ENCODE assay signal across 11 mouse cellular contexts in the genomic region with DNA sequence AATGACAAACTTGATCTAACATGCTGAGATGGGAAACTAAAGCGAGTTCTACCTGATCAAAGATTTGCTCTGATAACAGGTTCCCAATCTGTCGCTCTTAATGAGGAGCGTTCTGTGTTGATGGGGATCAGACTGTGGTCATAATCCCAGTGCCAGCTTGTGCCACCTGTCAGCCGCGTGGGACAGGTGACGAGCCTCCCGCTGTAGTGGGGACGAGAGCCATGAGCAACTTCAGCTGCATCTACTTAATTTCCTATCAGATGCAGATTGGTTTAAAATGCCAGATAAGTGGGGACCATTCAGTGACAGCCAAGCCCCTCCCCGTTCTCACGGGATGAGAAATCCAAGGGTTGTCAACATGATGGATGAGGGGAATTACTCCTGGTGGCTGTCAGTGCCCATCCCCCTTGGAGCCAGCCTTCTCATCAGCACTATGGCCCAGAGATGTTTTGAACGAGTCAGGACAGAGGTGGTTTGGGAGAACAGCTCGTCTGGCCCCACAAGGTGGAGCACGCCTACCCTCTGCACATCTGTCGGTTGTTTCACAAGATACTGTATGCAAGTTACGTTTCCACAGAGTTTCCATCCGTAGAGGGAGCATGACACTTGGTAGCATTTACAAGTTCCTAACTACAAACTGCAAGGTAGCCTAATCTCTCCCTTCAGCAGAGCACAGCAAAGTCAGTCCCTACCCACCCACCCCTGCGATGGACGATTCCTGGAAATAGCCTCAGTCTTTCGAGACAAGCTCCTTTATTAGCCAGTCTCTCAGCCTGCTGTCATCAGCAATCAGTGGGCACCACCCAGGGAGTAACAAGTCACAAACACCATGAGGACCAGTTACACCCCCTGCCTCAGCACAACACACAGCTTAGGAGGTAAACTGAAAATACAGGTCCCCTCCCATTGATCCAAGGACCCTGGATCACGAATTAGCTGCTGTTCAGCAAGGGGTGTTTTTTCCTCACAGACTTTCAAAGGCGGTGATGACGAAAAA.
DNase-seq lines count a peak whose midpoint lies in the region; ATAC-seq lines count a peak whose summit lies in the region.
"Had no signal": no experiment of that assay in that cellular context is flagged by ENCODE, and none has a peak within 500 bp of the region (broad histone marks: within the 10 kb centered on the region; RNA-seq: fewer than 3 reads in every experiment).

No protein-coding gene starts in this region.

- H3K36me3 ChIP-seq in heart, embryonic 15.5 days: no peaks in the 10 kb centered on the region
- no peaks in the 10 kb centered on the region for H3K36me3 ChIP-seq in hindbrain, embryonic 16.5 days (ENCODE audit: control insufficient read depth, insufficient read depth, low read length)
- H3K36me3 ChIP-seq: limb, embryonic 10.5 days had no signal

- no peak overlapping the region for H3K27ac ChIP-seq in heart, embryonic 15.5 days
- H3K27ac ChIP-seq in hindbrain, embryonic 16.5 days (ENCODE audit: low read depth, low read length): no peak overlapping the region
- H3K27ac ChIP-seq: limb, embryonic 10.5 days had no signal

- peak overlapping the region; percentile 34 for H3K4me2 ChIP-seq in heart, embryonic 15.5 days
- H3K4me2 ChIP-seq in hindbrain, embryonic 16.5 days (ENCODE audit: low read length): peak overlapping the region; percentile 19; the same call in 1 of the 2 replicates

- ATAC-seq in heart, embryonic 15.5 days (replicated peaks; ENCODE audit: insufficient number of reproducible peaks, insufficient read depth, low FRiP score, low read depth): no peak
- ATAC-seq in hindbrain, embryonic 16.5 days: peak; percentile 63

- DNase-seq in heart, postnatal 36 days: no peak
- DNase-seq in NIH3T3 (ENCODE audit: low read depth): peak; percentile 17
- DNase-seq in embryo, embryonic 10.5 days (ENCODE audit: low spot score): peak; percentile 59
- DNase-seq in layer of hippocampus, postnatal 10 days (ENCODE audit: low spot score in 2 of 2): no peak
- DNase-seq in gastrocnemius, postnatal 36 days: no peak
- DNase-seq: adrenal gland, postnatal 10 days; cerebellum, adult 2 months; right cerebral cortex, postnatal 25 days had no signal

- no peaks in the 10 kb centered on the region for H3K9me3 ChIP-seq in heart, embryonic 15.5 days (replicated peaks)
- no peaks in the 10 kb centered on the region for H3K9me3 ChIP-seq in hindbrain, embryonic 16.5 days (ENCODE audit: control insufficient read depth, low read length)
- H3K9me3 ChIP-seq: limb, embryonic 10.5 days had no signal

- WGBS in heart, embryonic 15.5 days: 29% methylated on average over 22 of the region's 22 CpGs
- 39% methylated on average over 22 of the region's 22 CpGs for WGBS in hindbrain, embryonic 16.5 days

- H3K9ac ChIP-seq in heart, embryonic 15.5 days: no peak overlapping the region
- H3K9ac ChIP-seq in hindbrain, embryonic 16.5 days (ENCODE audit: low read depth, low read length): no peak overlapping the region

- no peak overlapping the region for H3K4me3 ChIP-seq in heart, embryonic 15.5 days
- no peak overlapping the region for H3K4me3 ChIP-seq in hindbrain, embryonic 16.5 days (ENCODE audit: low read length)
- H3K4me3 ChIP-seq: limb, embryonic 10.5 days had no signal

- intact Hi-C loops in heart, postnatal 36 days (cut with DNase I): loop anchor here (5.0 kb wide), 1 partner anchor 315 kb away; no protein-coding TSS in a partner anchor
- intact Hi-C loops in gastrocnemius, postnatal 36 days (cut with DNase I): loop anchor here (5.0 kb wide), 1 partner anchor 440 kb away; no protein-coding TSS in a partner anchor

- H3K27me3 ChIP-seq in heart, embryonic 15.5 days: no peaks in the 10 kb centered on the region
- H3K27me3 ChIP-seq in hindbrain, embryonic 16.5 days (replicated peaks; ENCODE audit: control insufficient read depth, insufficient read depth, low read length): no peaks in the 10 kb centered on the region

- peaks cover 15% of the 10 kb centered on the region for H3K4me1 ChIP-seq in heart, embryonic 15.5 days (replicated peaks)
- H3K4me1 ChIP-seq in hindbrain, embryonic 16.5 days (ENCODE audit: control insufficient read depth, insufficient read depth, low read depth, low read length): peaks cover 7% of the 10 kb centered on the region

Comparison
In these comparisons a context has a peak if more than half of its experiments do, and no peak if none do; other contexts are left out.
1. DNase-seq: peak in NIH3T3 (single experiment) and embryo, embryonic 10.5 days (single experiment); none in heart, postnatal 36 days (0 of 2), layer of hippocampus, postnatal 10 days (0 of 2) and gastrocnemius, postnatal 36 days (0 of 2).